Mouse (Mus musculus): Measurements from ENCODE around the gene Ccnyl1.

- TF ChIP-seq CTCF (IDR thresholded peaks at IDR 0.05; ENCODE audit: borderline replicate concordance, extremely low read depth, insufficient read depth, insufficient read length) (peak; percentile 33; the same call in 1 of the 2 replicates), POLR2A (IDR thresholded peaks at IDR 0.05; ENCODE audit: borderline replicate concordance, extremely low read depth, insufficient read depth, insufficient read length, poor library complexity, severe bottlenecking) (no peak)
These were observed 19.6 kb downstream of the Ccnyl1 start for GRCm38 (mm10) chr1:64709891-64710290.

Data from brain, embryonic 14.5 days (tissue).